Mouse (Mus musculus): ENCODE measurements around the gene Dab2ip. TPM values are rescaled to one million over a fixed set of nuclear protein-coding genes. Genes with fewer than 3 reads are reported as not detected.

The Dab2ip gene
- total and polyA plus RNA-seq, 2 experiments from 2014 or later = 23.9 to 57.7 TPM

DNA sequence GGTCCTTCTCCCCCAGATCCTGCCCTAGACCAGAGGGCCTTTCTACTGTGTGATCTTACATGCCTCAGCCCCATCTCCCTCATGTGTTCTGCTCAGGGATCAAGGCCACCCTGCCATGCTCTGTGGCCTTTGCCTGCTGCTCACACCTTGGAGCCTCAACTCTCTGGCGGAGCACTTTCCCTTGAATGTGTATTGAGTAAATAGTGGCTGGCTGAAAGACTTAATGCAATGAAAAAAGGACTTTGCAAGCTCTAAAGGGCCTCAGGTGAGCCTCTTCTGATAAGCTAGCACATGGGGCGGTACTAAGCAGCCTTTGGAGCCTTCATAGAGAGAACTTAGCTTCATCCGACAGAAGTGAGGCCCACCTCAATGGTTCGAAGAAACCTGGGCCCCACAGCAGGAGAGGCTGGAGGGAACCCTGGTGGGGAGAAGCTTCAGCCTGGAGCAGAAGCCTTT is 9.7 kb downstream of the Dab2ip start:
- Histone ChIP-seq H3K27me3 (ENCODE audit: control insufficient read depth, insufficient read depth, low read length) (no peaks in the 10 kb centered on the region), H3K9ac (replicated peaks; ENCODE audit: low read depth, low read length) (no peak overlapping the region), H3K27ac (ENCODE audit: low read depth) (no peak overlapping the region), H3K4me2 (ENCODE audit: low read depth, low read length) (no peak overlapping the region), H3K36me3 (replicated peaks; ENCODE audit: control insufficient read depth, insufficient read depth, low read length) (no peaks in the 10 kb centered on the region), H3K4me1 (ENCODE audit: control insufficient read depth, insufficient read depth) (peaks cover 11% of the 10 kb centered on the region; the same call in 1 of the 2 replicates), H3K9me3 (replicated peaks; ENCODE audit: control insufficient read depth, low read length) (no peaks in the 10 kb centered on the region), H3K4me3 (ENCODE audit: low read depth, low read length) (no peak overlapping the region)
- no peak for ATAC-seq (ENCODE audit: insufficient read depth, low read depth)
- DNase-seq (ENCODE audit: low spot score) = no peak
- TF ChIP-seq EP300 (IDR thresholded peaks at IDR 0.05; ENCODE audit: low read depth) = no peak
- TF ChIP-seq CTCF (IDR thresholded peaks at IDR 0.05; ENCODE audit: low read depth) = no peak
- 90% methylated on average over 4 of the region's 4 CpGs for WGBS

DNA sequence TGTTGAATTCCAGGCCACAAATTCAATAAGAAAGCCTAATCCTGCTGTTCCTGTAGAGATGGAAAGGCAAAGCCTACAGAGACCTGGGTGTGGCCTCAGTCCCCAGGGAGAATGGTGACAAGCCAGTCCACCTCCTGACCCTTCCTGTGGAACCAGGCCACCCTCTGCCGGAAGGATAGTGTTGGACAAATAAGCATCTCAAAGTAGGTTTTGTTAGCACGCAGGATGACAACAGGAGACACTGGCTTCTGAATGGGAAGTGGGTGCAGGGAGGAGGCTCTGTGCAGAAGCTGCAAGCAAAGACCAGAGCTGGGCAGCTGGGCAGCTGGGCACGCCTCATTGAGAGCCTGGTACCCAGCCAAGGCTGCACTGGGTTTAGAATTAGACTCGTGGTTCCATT is 12.7 kb downstream of the Dab2ip start:
- Histone ChIP-seq H3K4me1 (ENCODE audit: control insufficient read depth, insufficient read depth) (no peaks in the 10 kb centered on the region), H3K4me2 (ENCODE audit: low read depth, low read length) (no peak overlapping the region), H3K27me3 (ENCODE audit: control insufficient read depth, insufficient read depth, low read length) (no peaks in the 10 kb centered on the region), H3K36me3 (replicated peaks; ENCODE audit: control insufficient read depth, insufficient read depth, low read length) (no peaks in the 10 kb centered on the region), H3K4me3 (ENCODE audit: low read depth, low read length) (no peak overlapping the region), H3K9ac (replicated peaks; ENCODE audit: low read depth, low read length) (no peak overlapping the region), H3K9me3 (replicated peaks; ENCODE audit: control insufficient read depth, low read length) (no peaks in the 10 kb centered on the region), H3K27ac (ENCODE audit: low read depth) (no peak overlapping the region)
- DNase-seq (ENCODE audit: low spot score) (no peak), ATAC-seq (ENCODE audit: insufficient read depth, low read depth) (no peak)
- no peak for TF ChIP-seq CTCF (IDR thresholded peaks at IDR 0.05; ENCODE audit: low read depth)
- TF ChIP-seq EP300 (IDR thresholded peaks at IDR 0.05; ENCODE audit: low read depth) = no peak
- WGBS = 61% methylated on average over 4 of the region's 4 CpGs

DNA sequence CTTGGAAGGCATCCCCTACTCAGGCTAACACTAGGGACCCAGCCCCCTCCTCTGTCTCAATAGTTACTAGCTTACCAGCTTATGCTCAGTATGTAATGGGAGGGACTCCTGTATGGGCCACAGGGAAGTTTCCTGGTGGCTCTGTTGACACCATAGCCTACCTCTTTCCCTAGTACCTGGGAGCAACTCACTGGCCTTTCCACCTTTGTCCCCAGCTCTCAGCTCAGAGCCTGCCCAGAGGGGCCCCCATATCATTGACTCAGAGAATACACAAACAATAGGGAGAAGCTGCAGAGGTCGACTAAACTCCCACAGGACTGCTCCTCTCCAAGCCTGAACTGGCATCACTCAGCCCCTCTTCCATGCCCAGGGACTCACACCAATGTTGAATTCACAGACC is 16.6 kb downstream of the Dab2ip start:
- no peaks in the 10 kb centered on the region for H3K4me1 ChIP-seq (ENCODE audit: control insufficient read depth, insufficient read depth)
- H3K27me3 ChIP-seq (ENCODE audit: control insufficient read depth, insufficient read depth, low read length) = peaks cover 9% of the 10 kb centered on the region; the same call in 1 of the 2 replicates
- WGBS = 53% methylated on average over 1 of the region's 1 CpGs
- H3K9me3 ChIP-seq (replicated peaks; ENCODE audit: control insufficient read depth, low read length) = no peaks in the 10 kb centered on the region
- no peak for TF ChIP-seq EP300 (IDR thresholded peaks at IDR 0.05; ENCODE audit: low read depth)
- H3K4me3 ChIP-seq (ENCODE audit: low read depth, low read length) = no peak overlapping the region
- no peaks in the 10 kb centered on the region for H3K36me3 ChIP-seq (replicated peaks; ENCODE audit: control insufficient read depth, insufficient read depth, low read length)
- H3K27ac ChIP-seq (ENCODE audit: low read depth) = no peak overlapping the region
- no peak overlapping the region for H3K4me2 ChIP-seq (ENCODE audit: low read depth, low read length)
- H3K9ac ChIP-seq (replicated peaks; ENCODE audit: low read depth, low read length) = no peak overlapping the region
- no peak for ATAC-seq (ENCODE audit: insufficient read depth, low read depth)
- no peak for DNase-seq (ENCODE audit: low spot score)

DNA sequence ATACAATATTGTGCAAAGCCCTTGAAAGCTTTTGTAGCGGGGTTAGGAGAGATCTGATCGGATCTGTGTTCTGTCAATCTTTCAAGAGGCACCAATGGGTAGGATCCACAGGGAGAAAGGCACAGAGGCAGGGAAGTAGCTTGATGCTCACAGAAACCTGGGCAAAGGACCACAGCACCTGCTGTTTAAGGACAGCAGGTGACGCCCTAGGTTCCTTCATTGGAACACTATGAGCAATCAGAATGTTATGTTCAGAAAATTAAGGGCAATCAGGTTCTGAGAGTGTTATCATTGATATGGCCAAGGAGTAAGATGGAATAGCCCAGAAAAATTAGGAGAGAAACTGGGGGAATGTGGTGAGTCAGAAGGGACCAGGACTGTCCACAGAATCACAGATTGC is 18.6 kb downstream of the Dab2ip start:
- no peak overlapping the region for H3K27ac ChIP-seq (ENCODE audit: low read depth)
- H3K4me3 ChIP-seq (ENCODE audit: low read depth, low read length) = no peak overlapping the region
- no peak for TF ChIP-seq CTCF (IDR thresholded peaks at IDR 0.05; ENCODE audit: low read depth)
- TF ChIP-seq EP300 (IDR thresholded peaks at IDR 0.05; ENCODE audit: low read depth) = no peak
- ATAC-seq (ENCODE audit: insufficient read depth, low read depth) = no peak
- H3K4me2 ChIP-seq (ENCODE audit: low read depth, low read length) = no peak overlapping the region
- no peak overlapping the region for H3K9ac ChIP-seq (replicated peaks; ENCODE audit: low read depth, low read length)
- peaks cover 12% of the 10 kb centered on the region; the same call in 1 of the 2 replicates for H3K27me3 ChIP-seq (ENCODE audit: control insufficient read depth, insufficient read depth, low read length)
- no peaks in the 10 kb centered on the region for H3K9me3 ChIP-seq (replicated peaks; ENCODE audit: control insufficient read depth, low read length)
- no peaks in the 10 kb centered on the region for H3K4me1 ChIP-seq (ENCODE audit: control insufficient read depth, insufficient read depth)
- no peak for DNase-seq (ENCODE audit: low spot score)
- no peaks in the 10 kb centered on the region for H3K36me3 ChIP-seq (replicated peaks; ENCODE audit: control insufficient read depth, insufficient read depth, low read length)
- WGBS = 89% methylated on average over 3 of the region's 3 CpGs

DNA sequence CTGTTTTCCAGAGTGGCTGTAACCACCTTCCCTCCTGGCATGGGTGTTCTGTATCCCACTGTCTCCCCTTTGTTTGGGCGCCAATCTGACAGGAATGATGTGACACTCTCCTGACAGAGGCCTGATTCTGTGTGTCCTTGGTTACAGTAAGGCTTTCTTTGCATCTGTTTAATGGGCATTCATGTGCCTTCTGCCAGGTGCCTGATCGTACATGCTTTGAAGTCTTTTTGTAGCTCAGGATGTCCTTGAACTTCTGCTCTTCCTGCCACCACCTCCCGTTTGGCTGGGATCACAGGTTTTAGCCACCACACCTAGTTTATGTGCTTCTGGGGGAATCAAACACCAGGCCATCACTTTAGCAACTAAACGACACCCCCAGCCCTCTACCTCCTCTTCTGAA is 22.0 kb downstream of the Dab2ip start:
- WGBS = 69% methylated on average over 4 of the region's 4 CpGs
- no peak overlapping the region for H3K4me2 ChIP-seq (ENCODE audit: low read depth, low read length)
- TF ChIP-seq CTCF (IDR thresholded peaks at IDR 0.05; ENCODE audit: low read depth) (no peak), EP300 (IDR thresholded peaks at IDR 0.05; ENCODE audit: low read depth) (no peak)
- H3K27me3 ChIP-seq (ENCODE audit: control insufficient read depth, insufficient read depth, low read length) = peaks cover 19% of the 10 kb centered on the region; the same call in 1 of the 2 replicates
- no peaks in the 10 kb centered on the region for H3K4me1 ChIP-seq (ENCODE audit: control insufficient read depth, insufficient read depth)
- H3K27ac ChIP-seq (ENCODE audit: low read depth) = no peak overlapping the region
- no peak overlapping the region for H3K4me3 ChIP-seq (ENCODE audit: low read depth, low read length)
- no peaks in the 10 kb centered on the region for H3K9me3 ChIP-seq (replicated peaks; ENCODE audit: control insufficient read depth, low read length)
- ATAC-seq (ENCODE audit: insufficient read depth, low read depth) (no peak), DNase-seq (ENCODE audit: low spot score) (no peak)
- no peak overlapping the region for H3K9ac ChIP-seq (replicated peaks; ENCODE audit: low read depth, low read length)
- no peaks in the 10 kb centered on the region for H3K36me3 ChIP-seq (replicated peaks; ENCODE audit: control insufficient read depth, insufficient read depth, low read length)
